1 mouse cellular context compared by ENCODE assay signal in the genomic region with DNA sequence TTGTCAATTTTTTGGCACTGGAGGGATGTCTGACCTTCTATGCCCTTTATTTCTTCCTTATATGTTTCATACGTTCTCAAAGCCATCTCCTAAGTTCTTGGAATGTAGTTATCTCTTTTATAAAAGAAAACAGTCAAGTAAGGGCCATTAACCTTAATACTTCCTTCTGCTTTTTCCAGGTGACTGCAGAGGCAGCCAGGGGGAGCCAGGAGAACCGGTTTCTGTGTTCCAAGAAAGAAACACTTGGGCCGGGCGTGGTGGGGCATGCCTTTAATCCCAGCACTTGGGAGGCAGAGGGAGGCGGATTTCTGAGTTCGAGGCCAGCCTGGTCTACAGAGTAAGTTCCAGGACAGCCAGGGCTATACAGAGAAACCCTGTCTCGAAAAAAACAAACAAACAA.
A peak's percentile ranks its signal among the peaks of the same experiment; 100 is the strongest.
TF ChIP-seq lines count a peak whose summit lies in the region.

No protein-coding gene starts in this region.

TF ChIP-seq in MEL, 35 proteins besides CTCF, POLR2A, EP300 and RAD21:
- TF ChIP-seq NELFE (IDR thresholded peaks at IDR 0.05; ENCODE audit: low read depth, low read length): peak; percentile 27; the same call in 1 of the 2 replicates
- TF ChIP-seq ETS1 (IDR thresholded peaks at IDR 0.05; ENCODE audit: low read depth, low read length): peak; percentile 44; the same call in 1 of the 2 replicates
